Mouse (Mus musculus) adrenal gland, adult 2 months (tissue): Measurements from ENCODE around the gene 2310034G01Rik. TPM values are rescaled to one million over a fixed set of nuclear protein-coding genes. Genes with fewer than 3 reads are reported as not detected.

Source experiments
- DNase-seq: peaks from one replicate; pipeline ENCODE4 v3.0.0; 2021
- polyA plus RNA-seq: library from polyadenylated mRNA; depleted of rRNA; stranded (reverse); fragments of >200 nt; gene quantifications from 2 replicates; pipeline ENCODE4 v1.2.3, GENCODE M21; 2012
- total RNA-seq, 2 experiments: library from RNA; stranded (reverse); gene quantifications; 2 replicates each; pipeline ENCODE4 v1.2.3; 2021

Gene 2310034G01Rik
- total and polyA plus RNA-seq, 3 experiments, result 0.90 to 1.7 (median 1.6) TPM

DNA sequence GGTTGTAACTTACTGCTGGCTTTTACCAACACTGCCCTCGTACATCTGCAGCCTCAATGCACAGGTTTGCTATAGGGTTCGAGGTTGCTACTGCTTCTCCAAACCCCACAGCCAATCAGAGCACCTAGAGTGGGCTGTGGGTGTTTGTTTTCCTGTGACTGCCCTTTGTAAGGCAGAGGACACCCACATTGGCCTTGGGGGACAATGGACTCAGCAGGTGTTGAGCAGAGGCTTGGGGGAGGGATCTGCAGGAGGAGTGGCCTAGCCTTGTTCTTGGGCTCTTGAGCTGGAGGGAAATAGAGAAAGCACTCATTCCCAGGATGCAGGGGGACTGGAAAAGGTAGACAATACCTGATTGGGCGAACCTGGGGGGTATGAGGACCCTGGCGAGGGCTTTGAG is 8.3 kb upstream of the 2310034G01Rik start:
- DNase-seq, result no peak

DNA sequence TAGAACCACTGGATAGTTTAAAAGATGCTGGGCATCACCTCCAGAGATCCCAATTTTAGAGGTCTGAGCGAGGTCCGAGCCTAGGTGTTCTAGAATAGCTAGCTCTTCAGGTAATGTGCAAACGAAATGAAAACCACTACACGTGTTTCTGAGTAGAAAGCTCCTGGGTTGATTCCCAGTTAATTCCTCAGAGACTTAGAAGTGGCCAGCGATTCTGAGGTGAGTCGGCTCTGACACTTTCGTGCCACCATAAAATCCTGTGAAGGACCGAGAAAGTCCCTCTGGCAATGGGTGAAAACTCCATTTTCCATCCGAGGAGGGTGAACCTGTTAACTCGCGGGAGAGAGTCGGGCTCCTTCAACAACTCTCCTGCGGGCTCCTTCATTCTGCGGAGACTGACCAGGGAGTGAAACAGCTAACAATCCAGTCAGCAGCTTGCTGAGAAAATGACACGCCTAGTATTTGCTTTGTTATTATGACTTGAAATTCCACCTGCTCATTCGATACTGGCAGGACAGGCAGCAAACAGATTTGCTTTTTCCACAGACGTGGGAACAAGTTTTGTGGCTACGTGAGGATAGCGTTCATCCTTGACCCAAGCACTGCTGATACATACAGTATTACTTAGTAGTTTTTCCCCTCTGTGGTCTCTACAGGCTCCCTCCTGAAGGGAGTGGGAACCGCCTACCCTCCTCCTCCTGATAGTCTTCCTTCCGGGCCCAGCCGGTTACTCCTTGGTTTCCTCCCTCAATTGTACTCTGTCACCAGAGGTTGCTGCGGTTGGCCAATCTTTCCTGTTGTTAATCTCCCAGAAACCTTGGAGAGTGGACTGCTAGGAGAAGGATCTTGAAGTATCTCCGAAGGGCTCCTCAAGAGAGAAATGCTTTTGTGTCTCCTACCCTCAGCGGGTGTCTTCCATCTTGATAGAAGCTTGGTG is 7.5 kb upstream of the 2310034G01Rik start:
- DNase-seq, result no peak

- DNase-seq, result peak; percentile 93
These were observed 6.6 kb upstream of the 2310034G01Rik start for GRCm38 (mm10) chr19:46356701-46357138.

GRCm38 (mm10) chr19:46349550-46349949 is 552 bp downstream of the 2310034G01Rik start:
- DNase-seq, result no peak

DNA sequence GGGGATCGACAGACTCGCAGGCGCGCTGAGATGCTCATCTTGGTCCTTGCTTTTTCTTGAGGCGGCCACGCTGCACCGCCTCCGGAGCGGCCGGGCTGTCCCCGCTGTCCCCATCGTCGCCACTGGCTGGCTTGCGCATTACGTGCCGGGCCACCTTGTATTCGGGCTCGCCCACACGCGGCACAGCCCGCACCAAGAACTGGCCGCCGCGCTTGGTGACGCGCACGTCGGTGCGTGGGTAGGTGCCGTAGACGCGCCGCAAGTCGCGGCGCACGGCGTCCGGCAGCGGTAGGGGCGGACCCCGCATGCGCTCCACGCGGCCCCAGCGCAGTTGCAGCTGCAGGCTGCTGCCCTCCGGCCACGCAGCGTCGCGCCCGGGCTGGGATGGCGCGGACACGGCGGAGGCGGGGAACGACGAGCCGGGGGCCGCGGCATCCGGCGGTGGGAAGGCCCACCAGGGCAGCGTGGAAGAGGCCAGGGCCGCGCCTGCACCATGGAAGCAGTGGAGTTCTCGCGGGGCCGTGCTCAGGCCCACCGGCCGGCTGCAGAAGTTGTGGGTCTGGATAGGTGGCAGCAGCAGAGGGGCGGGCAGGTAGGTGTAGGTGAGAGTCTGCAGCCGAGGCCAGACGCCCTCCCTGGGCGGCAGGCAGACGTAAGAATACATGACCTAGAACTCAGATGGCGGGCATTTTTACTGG is 1.2 kb downstream of the 2310034G01Rik start:
- peak; percentile 91 for DNase-seq

DNA sequence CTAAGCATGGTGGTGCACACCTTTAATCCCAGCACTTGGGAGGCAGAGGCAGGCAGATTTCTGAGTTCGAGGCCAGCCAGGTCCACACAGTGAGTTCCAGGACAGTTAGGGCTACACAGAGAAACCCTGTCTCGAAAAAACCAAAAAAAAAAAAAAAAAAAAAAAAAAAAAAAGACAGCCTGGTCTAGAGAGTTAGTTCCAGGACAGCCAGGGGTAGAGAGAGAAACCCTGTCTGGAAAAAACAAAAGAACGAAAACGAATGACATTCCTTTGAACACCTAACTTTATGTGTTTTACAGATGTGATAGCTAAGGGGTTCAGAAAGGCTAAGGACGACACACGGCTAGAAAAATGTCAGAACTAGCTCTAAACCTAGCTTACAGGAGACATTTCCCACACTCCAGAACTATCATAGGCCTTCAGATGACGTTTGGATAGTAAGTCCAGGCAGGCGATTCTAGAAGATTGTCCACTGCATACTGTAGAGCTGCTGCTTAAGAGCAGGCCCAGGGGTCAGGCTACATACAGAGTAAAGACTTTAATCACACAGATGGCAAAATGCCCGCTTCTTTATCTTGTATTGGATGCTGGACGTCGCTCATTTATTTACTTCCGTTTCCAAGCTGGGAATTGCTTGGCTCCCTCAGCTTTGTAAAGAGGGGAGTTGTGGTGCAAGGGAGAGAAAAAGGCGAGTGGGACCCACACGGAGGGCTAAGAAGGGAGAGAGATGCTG is 2.0 kb downstream of the 2310034G01Rik start:
- no peak for DNase-seq

DNA sequence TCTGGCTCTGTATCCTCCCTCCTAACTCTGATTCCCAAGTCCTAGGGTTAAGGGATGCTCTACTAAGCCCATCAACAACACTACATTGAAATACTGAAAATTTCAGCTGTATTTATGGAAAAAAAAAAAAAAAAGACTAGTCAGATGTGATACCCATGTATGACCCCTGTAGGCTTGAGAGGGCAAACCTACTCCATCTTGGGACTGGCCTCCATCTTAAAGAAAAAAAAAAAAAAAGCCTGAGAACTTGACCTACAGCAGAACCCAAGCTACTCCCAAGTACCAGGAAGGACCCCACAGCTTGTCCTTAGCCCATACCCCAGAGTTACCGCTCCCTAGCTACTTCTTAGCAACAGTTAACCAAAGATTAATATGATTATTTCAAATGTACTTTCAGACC is 3.0 kb downstream of the 2310034G01Rik start:
- DNase-seq, result no peak

- DNase-seq, result no peak
These were observed 5.2 kb downstream of the 2310034G01Rik start for GRCm38 (mm10) chr19:46344710-46345419.

- DNase-seq, result peak; percentile 46
These were observed 10.7 kb downstream of the 2310034G01Rik start for GRCm38 (mm10) chr19:46339287-46339971.

DNA sequence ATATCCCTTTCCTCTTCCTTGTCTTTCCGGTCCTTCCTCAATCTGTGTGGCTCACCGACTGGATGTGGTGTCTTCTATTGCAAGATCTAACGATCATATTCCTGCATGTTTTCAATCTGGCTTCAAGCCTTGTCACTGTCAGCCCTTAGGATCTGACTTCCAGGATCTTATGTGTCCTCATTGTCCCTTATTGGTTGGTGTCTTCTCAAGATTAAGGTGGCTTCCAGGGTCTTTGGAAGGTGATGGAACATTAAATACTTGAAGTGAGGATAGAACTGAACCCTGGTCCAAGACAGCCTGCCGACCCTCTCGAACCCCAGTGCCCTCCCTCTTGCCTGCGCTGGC is 11.2 kb downstream of the 2310034G01Rik start:
- DNase-seq, result no peak

DNA sequence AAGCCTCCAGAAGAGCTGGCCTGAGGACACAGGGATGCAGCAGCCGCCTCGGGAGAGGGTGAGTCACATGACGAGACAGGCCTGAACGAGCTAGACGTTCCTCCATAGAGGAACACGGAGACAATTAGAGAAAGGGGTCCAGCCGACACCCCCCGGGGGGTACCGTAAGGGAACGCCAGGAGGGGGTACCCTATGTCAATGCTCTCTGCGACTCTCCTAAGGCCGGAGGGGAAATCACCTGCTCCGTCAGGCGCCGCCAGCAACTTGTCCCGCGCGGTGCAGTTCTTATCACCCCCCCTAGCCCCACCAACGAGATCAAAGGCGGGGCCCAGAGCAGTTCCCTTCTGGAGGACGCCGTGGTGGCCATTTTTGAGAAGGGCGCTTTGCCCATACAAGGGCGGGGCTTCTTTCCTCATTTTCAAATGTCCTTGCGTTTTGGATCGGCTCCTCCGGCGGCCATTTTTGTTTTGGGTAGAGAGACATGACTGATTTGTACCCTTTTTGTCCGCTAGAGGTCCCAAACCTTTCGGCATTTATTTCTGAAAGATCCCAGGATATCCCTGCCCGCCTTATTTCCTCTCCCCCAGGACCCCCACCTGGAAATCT is 11.7 kb downstream of the 2310034G01Rik start, which contains the start of gene Cuedc2:
TSS of gene Cuedc2 (minus strand) at position 372 of the 606 bp plus-strand sequence.
- DNase-seq, result peak; percentile 97

DNA sequence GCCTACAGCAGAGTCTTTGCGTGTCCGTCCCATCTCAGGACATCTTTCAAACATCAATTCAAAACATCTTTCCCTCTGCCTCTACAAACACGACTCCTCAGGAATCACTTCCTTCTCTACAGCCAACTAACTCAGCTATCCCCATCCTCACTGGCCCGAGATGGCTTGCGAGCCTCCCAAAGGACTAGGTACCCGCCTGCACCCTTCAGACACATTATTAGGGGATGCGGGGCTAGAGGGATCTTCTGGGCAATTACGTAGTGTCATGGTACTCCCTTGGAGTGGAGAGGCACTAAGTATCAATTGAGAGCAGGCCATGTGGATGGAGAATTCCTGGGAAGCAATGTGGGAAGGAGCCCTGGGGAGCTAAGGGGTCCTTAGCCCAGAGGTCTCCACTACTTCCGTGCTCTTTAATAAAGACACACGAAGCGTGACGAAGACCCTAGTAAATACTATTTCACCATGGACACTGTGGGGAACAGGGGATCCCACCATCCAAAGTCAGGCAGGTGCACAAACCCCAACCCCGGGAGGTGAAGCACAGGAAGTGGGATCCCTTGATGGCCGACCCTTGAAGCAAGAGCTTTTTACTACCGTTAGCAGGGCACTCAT is 12.3 kb downstream of the 2310034G01Rik start:
- no peak for DNase-seq

DNA sequence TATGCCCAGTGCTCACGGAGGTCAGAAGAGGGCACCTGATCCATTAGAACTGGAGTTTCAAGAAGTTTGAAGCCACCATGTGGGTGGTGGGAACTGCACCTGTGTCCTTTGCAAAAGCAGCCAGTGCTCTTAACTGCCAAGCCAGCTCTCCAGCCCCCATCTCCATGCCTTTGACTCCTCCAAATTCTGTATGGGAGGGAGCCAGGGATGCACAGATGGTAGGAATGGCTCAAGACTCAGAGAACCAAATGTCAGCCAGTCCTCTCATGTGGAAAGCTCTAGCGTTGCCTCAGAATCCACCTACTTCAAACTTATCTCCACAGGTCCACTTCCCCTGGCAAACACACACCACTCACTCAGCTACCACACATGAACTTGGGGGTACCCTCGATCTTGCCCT is 16.2 kb downstream of the 2310034G01Rik start:
- DNase-seq, result no peak

GRCm38 (mm10) chr19:46332721-46333339 is 17.3 kb downstream of the 2310034G01Rik start:
- no peak for DNase-seq

GRCm38 (mm10) chr19:46331936-46332335 is 18.2 kb downstream of the 2310034G01Rik start:
- DNase-seq, result no peak

DNA sequence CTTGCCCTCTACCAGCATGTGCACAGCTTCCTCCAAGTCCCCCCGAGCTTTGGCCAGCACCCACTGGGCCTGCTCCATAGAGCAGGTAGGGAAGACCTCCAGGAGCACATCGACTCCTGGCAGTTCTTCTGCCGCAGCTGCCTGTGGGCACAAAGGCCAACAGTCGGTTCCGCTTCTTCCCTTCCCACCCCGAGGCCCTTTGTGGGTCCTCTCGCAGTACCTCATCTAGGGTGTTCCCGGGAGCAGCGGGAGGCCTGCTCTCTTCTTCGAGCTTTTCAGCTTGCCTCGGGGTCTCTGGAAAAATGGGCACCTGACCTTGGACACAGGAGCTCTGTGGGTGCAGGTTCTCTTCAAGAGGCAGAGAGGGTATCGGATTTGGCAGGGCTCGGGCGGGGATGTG is 18.8 kb downstream of the 2310034G01Rik start:
- DNase-seq, result no peak

- no peak for DNase-seq
These were observed 19.4 kb downstream of the 2310034G01Rik start for GRCm38 (mm10) chr19:46330696-46331095.

- DNase-seq, result peak; percentile 91
These were observed 20.2 kb downstream of the 2310034G01Rik start for GRCm38 (mm10) chr19:46329951-46330350.

- DNase-seq, result no peak
These were observed 21.0 kb downstream of the 2310034G01Rik start for GRCm38 (mm10) chr19:46329031-46329641.
